Mouse (Mus musculus) cerebellum, adult 9-10 months (tissue): ENCODE results near the gene Dusp27.
"Not testable (repeated sequence)": the region's sequence is repeated elsewhere in the genome, so short reads cannot be mapped to it uniquely, and the experiment has no call there.

Source experiments
- DNase-seq: peaks from one replicate; pipeline ENCODE4 v3.0.0; 2022

The Dusp27 gene

DNA sequence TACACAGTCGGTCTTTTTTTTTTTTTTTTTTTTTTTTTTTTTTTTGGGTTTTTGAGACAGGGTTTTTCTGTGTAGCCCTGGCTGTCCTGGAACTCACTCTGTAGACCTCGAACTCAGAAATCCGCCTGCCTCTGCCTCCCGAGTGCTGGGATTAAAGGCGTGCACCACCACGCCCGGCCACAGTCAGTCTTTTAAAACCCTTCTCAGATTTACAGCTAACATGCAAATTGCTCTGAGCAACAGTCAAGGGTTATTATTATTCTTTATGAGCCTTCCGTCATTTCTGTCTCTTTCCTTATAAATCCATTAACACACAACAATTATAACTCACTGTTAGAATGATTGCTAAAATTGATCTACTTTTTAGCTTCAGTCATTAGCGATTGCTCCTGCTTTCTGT, 14.1 kb upstream of the Dusp27 start:
- DNase-seq: not testable (repeated sequence)

- DNase-seq: no peak
Measured at GRCm38 (mm10) chr1:166139620-166140184, 12.0 kb upstream of the Dusp27 start.

GRCm38 (mm10) chr1:166139113-166139512, 11.4 kb upstream of the Dusp27 start:
- DNase-seq: no peak

GRCm38 (mm10) chr1:166138136-166138535, 10.4 kb upstream of the Dusp27 start:
- no peak for DNase-seq

DNA sequence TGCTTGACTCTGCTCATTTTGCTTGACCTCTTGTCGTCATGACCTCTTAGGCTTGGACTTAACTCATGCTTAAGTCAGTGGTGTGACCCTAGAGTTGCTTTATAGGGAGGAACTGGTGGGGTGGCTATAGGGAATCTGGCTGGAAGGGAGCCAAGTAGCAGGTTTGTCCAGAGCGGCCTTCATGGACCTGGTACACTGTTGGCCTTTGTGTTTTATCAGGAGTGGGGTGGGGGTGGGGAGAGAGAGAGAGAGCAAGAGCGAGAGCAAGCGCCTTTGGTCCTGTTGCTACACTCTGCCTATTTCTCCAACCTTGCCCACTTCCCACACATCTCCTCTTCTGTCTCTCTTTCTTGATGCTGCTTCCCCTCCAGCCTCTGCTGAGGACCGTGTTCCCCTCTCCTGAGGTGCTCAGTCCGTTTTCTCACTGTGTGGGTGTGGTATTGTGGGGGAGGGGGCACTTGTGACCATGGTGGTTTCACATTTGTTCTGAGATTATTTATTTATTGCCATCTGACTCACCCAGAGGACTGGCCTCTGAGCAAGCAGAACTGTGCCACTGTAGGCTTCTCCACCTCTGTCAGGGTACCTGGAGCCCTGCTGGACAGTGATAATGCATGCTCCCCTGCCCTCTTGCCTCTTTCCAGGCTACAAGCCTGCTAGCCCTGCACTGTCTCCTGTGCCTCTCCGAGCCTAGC, 9.7 kb upstream of the Dusp27 start:
- no peak for DNase-seq

- no peak for DNase-seq
Measured at GRCm38 (mm10) chr1:166135091-166135740, 7.5 kb upstream of the Dusp27 start.

DNA sequence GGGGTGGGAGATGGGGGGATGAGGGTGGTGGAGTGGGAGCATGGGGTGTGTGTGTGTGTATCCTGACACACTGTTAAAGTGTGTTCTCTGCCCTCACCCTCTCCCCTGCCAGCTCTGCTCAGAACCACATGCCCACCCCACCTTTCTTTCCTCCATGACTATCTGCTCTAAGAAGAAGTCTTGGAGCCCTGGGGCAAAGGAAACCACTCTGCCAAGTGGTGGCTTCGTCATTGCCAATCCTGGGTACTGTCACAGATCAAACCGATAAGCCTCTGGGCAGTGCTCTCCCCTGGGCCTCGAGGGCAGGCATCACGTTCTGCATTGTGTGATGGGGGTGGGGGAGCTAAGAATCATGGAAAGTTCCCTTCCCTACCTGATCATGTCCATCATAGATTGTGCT, 4.6 kb upstream of the Dusp27 start:
- no peak for DNase-seq

- no peak for DNase-seq
Measured at GRCm38 (mm10) chr1:166130224-166130860, 2.6 kb upstream of the Dusp27 start, which contains the start of gene Gpa33. Gene Gpa33 (plus strand): TSS chr1:166130238.

DNA sequence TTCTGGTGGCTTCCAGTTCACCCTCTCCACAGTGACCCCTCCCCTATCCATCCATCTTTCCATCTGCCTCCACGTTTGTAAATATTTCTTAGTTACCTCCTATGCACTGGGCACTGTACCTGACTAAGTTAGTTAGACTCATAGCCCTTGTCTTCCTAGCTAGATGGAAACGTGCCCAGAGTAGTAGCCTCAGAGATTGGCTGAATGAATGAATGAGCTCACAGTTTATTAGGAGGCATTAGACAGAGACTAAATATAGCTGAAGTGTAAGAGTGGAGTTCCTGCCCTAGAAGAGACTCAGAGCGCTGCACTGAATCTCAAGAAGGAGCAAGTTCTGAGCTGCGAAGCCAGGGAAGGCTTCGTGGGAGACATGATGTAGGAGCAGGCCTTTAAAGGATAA, 829 bp upstream of the Dusp27 start:
- no peak for DNase-seq

DNA sequence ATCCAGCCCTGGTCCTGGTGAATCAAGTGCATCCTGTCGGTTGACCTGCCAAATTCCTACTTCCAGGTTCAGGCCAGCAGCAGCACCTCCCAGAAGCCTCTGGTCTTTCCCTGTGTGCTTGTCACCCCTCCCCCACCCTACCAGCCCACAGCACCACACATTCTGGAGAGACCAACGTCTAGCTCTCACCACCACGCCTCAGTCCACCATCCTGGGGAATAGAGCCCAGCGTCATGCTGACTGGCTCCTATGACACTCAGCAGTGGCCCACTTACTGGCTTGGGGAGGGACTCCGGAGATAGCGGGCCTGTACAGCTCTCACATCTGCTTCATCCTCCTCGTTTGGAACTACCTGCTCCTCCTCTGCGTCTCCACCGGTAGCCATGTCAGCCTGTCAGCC, 927 bp downstream of the Dusp27 start:
- no peak for DNase-seq

- DNase-seq: no peak
Measured at GRCm38 (mm10) chr1:166126290-166126689, 1.4 kb downstream of the Dusp27 start.

- DNase-seq: no peak
Measured at GRCm38 (mm10) chr1:166124932-166125593, 2.7 kb downstream of the Dusp27 start.

DNA sequence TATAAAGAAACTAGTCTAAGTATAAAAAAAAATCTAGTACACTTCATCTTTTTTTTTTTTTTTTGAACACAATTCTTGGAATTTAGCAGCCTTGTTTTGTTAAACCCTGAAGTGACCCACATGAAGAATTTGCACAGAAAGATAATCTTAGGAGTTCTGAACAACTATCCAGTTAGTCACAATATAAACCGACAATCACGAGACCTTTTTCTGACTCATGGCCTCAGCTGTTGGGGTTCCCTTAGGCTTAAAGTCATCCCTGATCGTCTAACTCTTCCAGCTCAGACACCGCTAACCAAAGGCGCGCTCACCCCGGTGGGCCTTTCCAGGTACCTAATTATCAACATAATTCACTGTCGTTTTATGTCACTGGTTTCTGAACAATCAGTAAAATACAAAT, 4.0 kb downstream of the Dusp27 start:
- no peak for DNase-seq

- no peak for DNase-seq
Measured at GRCm38 (mm10) chr1:166123045-166123444, 4.7 kb downstream of the Dusp27 start.

GRCm38 (mm10) chr1:166122114-166122513, 5.6 kb downstream of the Dusp27 start:
- DNase-seq: no peak

- DNase-seq: no peak
Measured at GRCm38 (mm10) chr1:166117866-166118639, 9.7 kb downstream of the Dusp27 start.

DNA sequence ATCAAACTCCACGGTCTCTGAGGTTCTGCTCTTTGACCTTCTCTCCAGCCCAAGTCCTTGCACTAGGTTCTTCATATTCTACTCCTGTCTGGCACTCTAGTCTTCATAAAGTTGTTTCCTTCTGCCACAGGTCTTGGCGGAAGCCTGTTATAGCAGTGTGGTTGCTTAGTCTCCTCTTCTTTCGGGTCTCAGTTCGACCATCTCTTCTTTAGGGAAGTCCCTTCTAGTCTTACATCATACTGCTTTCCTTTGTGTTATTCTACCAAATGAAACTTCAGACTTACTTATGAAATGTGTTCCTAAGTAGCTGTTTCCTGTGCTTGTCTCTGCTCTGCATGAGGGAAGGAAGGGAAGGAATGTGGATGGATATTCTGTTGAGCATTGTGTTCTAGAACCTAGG, 12.0 kb downstream of the Dusp27 start:
- no peak for DNase-seq

DNA sequence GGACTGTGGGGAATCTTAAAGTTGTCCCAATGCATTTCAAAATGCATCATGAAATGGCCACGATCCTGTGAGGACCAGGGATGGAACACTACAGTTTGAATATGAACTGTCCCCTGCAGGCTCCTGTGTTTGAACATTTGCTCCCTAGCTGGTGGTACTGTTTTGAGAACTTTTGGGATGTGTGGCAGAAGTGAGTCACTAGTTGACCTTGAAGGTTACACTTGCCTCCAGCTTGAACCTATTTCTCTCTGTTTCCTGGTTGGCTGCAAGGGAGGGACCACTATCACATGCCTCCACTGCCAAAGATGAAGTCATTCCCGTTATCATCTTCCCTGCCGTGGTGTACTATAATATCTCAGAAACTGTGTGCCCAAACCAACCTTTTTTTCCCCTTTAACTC, 12.7 kb downstream of the Dusp27 start:
- no peak for DNase-seq

GRCm38 (mm10) chr1:166105464-166105863, 22.3 kb downstream of the Dusp27 start:
- no peak for DNase-seq

GRCm38 (mm10) chr1:166104858-166105257, 22.9 kb downstream of the Dusp27 start:
- DNase-seq: no peak

GRCm38 (mm10) chr1:166102920-166103608, 24.7 kb downstream of the Dusp27 start:
- no peak for DNase-seq

- no peak for DNase-seq
Measured at GRCm38 (mm10) chr1:166098120-166098519, 29.6 kb downstream of the Dusp27 start.
